Mouse (Mus musculus) heart, embryonic 11.5 days (tissue): ENCODE results near the gene Tmem59l. TPM values are rescaled to one million over a fixed set of nuclear protein-coding genes. Genes with fewer than 3 reads are reported as not detected.

ENCODE experiments used
- ATAC-seq: fragments of 200-750 bp; cut with Nextera tagmentation; replicated peaks from 2 replicates; pipeline ENCODE4 v1.8.0; 2017; ENCODE audit warnings: moderate library complexity; ENCODE audit not compliant: insufficient number of reproducible peaks, low FRiP score, low TSS enrichment
- H3K27ac ChIP-seq: fragments of 300-500 bp; sonication (generic); 2 replicates; pipeline ENCODE4 v1.5.1; 2014; ENCODE audit warnings: mild to moderate bottlenecking, low read depth, low read length
- H3K27me3 ChIP-seq: fragments of 300-500 bp; sonication (generic); 2 replicates; pipeline ENCODE4 v1.6.1; 2014; ENCODE audit warnings: mild to moderate bottlenecking, low read length, mixed read lengths; ENCODE audit not compliant: control insufficient read depth, insufficient read depth
- H3K36me3 ChIP-seq: fragments of 300-500 bp; sonication (generic); 2 replicates; pipeline ENCODE4 v1.6.1; 2014; ENCODE audit warnings: mild to moderate bottlenecking, low read length, moderate library complexity, mixed read lengths; ENCODE audit not compliant: control insufficient read depth, insufficient read depth
- H3K4me1 ChIP-seq: fragments of 300-500 bp; sonication (generic); 2 replicates; pipeline ENCODE4 v1.6.1; 2014; ENCODE audit warnings: low read length; ENCODE audit not compliant: control insufficient read depth, insufficient read depth
- H3K4me2 ChIP-seq: fragments of 300-500 bp; sonication (generic); 2 replicates; pipeline ENCODE4 v1.6.1; 2014; ENCODE audit warnings: mild to moderate bottlenecking, moderate library complexity
- H3K4me3 ChIP-seq: fragments of 300-500 bp; sonication (generic); 2 replicates; pipeline ENCODE4 v1.5.1; 2014; ENCODE audit warnings: low read depth, low read length
- H3K9ac ChIP-seq: fragments of 300-500 bp; sonication (generic); 2 replicates; pipeline ENCODE4 v1.6.1; 2014; ENCODE audit warnings: mild to moderate bottlenecking, low read depth, low read length, moderate library complexity
- H3K9me3 ChIP-seq: fragments of 300-500 bp; sonication (generic); replicated peaks from 2 replicates; pipeline ENCODE4 v1.6.1; 2016; ENCODE audit warnings: low read length; ENCODE audit not compliant: control insufficient read depth
- WGBS: fragments of 180-500 bp; shearing (Covaris S2); extraction: QIAGEN DNeasy Blood & Tissue Kit; methylation state at CpG from one replicate; pipeline ENCODE4 v1.1.7; 2014; ENCODE audit not compliant: insufficient replicate concordance; 5-methylcytosine and 5-hydroxymethylcytosine counted together
- polyA plus RNA-seq: library from polyadenylated mRNA; unstranded; fragments of >200 nt; fragmentation: Nextera tagmentation; extraction: Ambion mirVana; gene quantifications from 2 replicates; pipeline ENCODE4 v1.2.1, GENCODE M21; 2014

Tmem59l gene
- polyA plus RNA-seq, 1 experiment from 2014 or later, result 0.86 TPM

GRCm38 (mm10) chr8:70438423-70438822 is 48.7 kb downstream of the Tmem59l start:
- Histone ChIP-seq H3K36me3 (no peaks in the 10 kb centered on the region), H3K9me3 (no peaks in the 10 kb centered on the region), H3K9ac (peak overlapping the region; percentile 77), H3K27ac (no peak overlapping the region), H3K27me3 (no peaks in the 10 kb centered on the region), H3K4me2 (peak overlapping the region; percentile 96), H3K4me3 (no peak overlapping the region), H3K4me1 (peaks cover 4% of the 10 kb centered on the region; the same call in 1 of the 2 replicates)
- ATAC-seq, result no peak
- WGBS, result 81% methylated on average over 2 of the region's 2 CpGs

GRCm38 (mm10) chr8:70435156-70435555 is 52.0 kb downstream of the Tmem59l start:
- H3K9ac ChIP-seq, result no peak overlapping the region
- 94% methylated on average over 5 of the region's 5 CpGs for whole genome bisulfite sequencing
- no peak for ATAC-seq

More at GRCm38 (mm10) chr8:70435156-70435555, 52.0 kb downstream of the Tmem59l start:
- no peaks in the 10 kb centered on the region for H3K9me3 ChIP-seq
- H3K4me1 ChIP-seq, result peaks cover 4% of the 10 kb centered on the region; the same call in 1 of the 2 replicates
- H3K4me2 ChIP-seq, result no peak overlapping the region
- no peaks in the 10 kb centered on the region for H3K36me3 ChIP-seq
- no peaks in the 10 kb centered on the region for H3K27me3 ChIP-seq
- no peak overlapping the region for H3K27ac ChIP-seq
- H3K4me3 ChIP-seq, result no peak overlapping the region

Other genes starting within 250 kb of the Tmem59l start
- 25.5 and 30.0 TPM in 2 replicates for gene Homer3, start 204.5 kb downstream of the Tmem59l start, polyA plus RNA-seq
- 36.4 and 37.6 TPM in 2 replicates for gene Ddx49, start 184.9 kb downstream of the Tmem59l start, polyA plus RNA-seq
- 307 and 329 TPM in 2 replicates for gene Cope, start 184.8 kb downstream of the Tmem59l start, polyA plus RNA-seq
- gene Cers1, start 171.6 kb downstream of the Tmem59l start, polyA plus RNA-seq, result 1.4 and 1.5 TPM in 2 replicates
- 1.7 and 1.9 TPM in 2 replicates for gene Gdf1, start 157.5 kb downstream of the Tmem59l start, polyA plus RNA-seq
- 14.0 and 17.2 TPM in 2 replicates for gene Upf1, start 134.1 kb downstream of the Tmem59l start, polyA plus RNA-seq
- 1.1 and 2.2 TPM in 2 replicates for gene Comp, start 113.8 kb downstream of the Tmem59l start, polyA plus RNA-seq
- gene Crtc1, start 47.8 kb downstream of the Tmem59l start, polyA plus RNA-seq, result 11.6 and 13.5 TPM in 2 replicates
- 9.2 and 10.1 TPM in 2 replicates for gene Klhl26, start 10.4 kb downstream of the Tmem59l start, polyA plus RNA-seq
- gene Crlf1, start 5.8 kb upstream of the Tmem59l start, polyA plus RNA-seq, result 0.80 and 3.8 TPM in 2 replicates
- 109 and 124 TPM in 2 replicates for gene Rex1bd, start 19.4 kb upstream of the Tmem59l start, polyA plus RNA-seq
- 798 and 827 TPM in 2 replicates for gene Uba52, start 23.4 kb upstream of the Tmem59l start, polyA plus RNA-seq
- 202 and 212 TPM in 2 replicates for gene Fkbp8, start 40.4 kb upstream of the Tmem59l start, polyA plus RNA-seq
- 67.3 and 68.1 TPM in 2 replicates for gene Kxd1, start 40.6 kb upstream of the Tmem59l start, polyA plus RNA-seq
- 14.1 and 14.7 TPM in 2 replicates for gene Ell, start 52.1 kb upstream of the Tmem59l start, polyA plus RNA-seq
- gene Isyna1, start 107.0 kb upstream of the Tmem59l start, polyA plus RNA-seq, result 86.0 and 95.3 TPM in 2 replicates
- 72.5 and 78.9 TPM in 2 replicates for gene Ssbp4, start 121.5 kb upstream of the Tmem59l start, polyA plus RNA-seq
- gene Lrrc25, start 128.8 kb upstream of the Tmem59l start, polyA plus RNA-seq, result 0.19 and 0.59 TPM in 2 replicates
- 0.26 and 0.37 TPM in 2 replicates for gene Gdf15, start 145.1 kb upstream of the Tmem59l start, polyA plus RNA-seq
- 38.9 and 41.6 TPM in 2 replicates for gene Pgpep1, start 173.0 kb upstream of the Tmem59l start, polyA plus RNA-seq
- gene Lsm4, start 185.9 kb upstream of the Tmem59l start, polyA plus RNA-seq, result 296 and 308 TPM in 2 replicates
- gene Jund, start 211.6 kb upstream of the Tmem59l start, polyA plus RNA-seq, result 97.8 and 102 TPM in 2 replicates
- gene Iqcn, start 216.1 kb upstream of the Tmem59l start, polyA plus RNA-seq, result not detected in 2 replicates
- gene Gm3336, start 231.2 kb upstream of the Tmem59l start, polyA plus RNA-seq, result not detected in 2 replicates
- gene Pde4c, start 236.4 kb upstream of the Tmem59l start, polyA plus RNA-seq, result not detected in 2 replicates